Mouse (Mus musculus) heart, embryonic 10.5 days (tissue): ENCODE results near the gene Hdac8. TPM values are rescaled to one million over a fixed set of nuclear protein-coding genes. Genes with fewer than 3 reads are reported as not detected.

Experiments
- DNase-seq: peaks from one replicate; pipeline ENCODE4 v3.0.0-alpha.2; 2017; ENCODE audit warnings: low spot score
- H3K27ac ChIP-seq: fragments of 300-500 bp; sonication (generic); 2 replicates; pipeline ENCODE4 v1.5.1; 2016; ENCODE audit warnings: mild to moderate bottlenecking
- H3K27me3 ChIP-seq: fragments of 300-500 bp; sonication (generic); 2 replicates; pipeline ENCODE4 v1.6.1; 2016; ENCODE audit warnings: mild to moderate bottlenecking; ENCODE audit not compliant: poor library complexity, insufficient read depth, severe bottlenecking
- H3K36me3 ChIP-seq: fragments of 300-500 bp; sonication (generic); 2 replicates; pipeline ENCODE4 v1.6.1; 2016; ENCODE audit warnings: mild to moderate bottlenecking, moderate library complexity
- H3K4me1 ChIP-seq: fragments of 300-500 bp; sonication (generic); 2 replicates; pipeline ENCODE4 v1.6.1; 2016; ENCODE audit warnings: mild to moderate bottlenecking
- H3K4me3 ChIP-seq: fragments of 300-500 bp; sonication (generic); 2 replicates; pipeline ENCODE4 v1.5.1; 2016; ENCODE audit warnings: mild to moderate bottlenecking, moderate library complexity
- H3K9me3 ChIP-seq: fragments of 300-500 bp; sonication (generic); 2 replicates; pipeline ENCODE4 v1.6.1; 2016; ENCODE audit warnings: mild to moderate bottlenecking, moderate library complexity
- WGBS: fragments of 180-500 bp; shearing (Covaris S2); methylation state at CpG from one replicate; pipeline ENCODE4 v1.1.7; 2016; 5-methylcytosine and 5-hydroxymethylcytosine counted together
- microRNA-seq: library from miRNA; unstranded; fragments of <30 nt; microRNA quantifications from one replicate; pipeline ENCODE4, GENCODE M21; 2017
- polyA plus RNA-seq: library from polyadenylated mRNA; unstranded; fragments of >200 nt; fragmentation: Nextera tagmentation; extraction: Ambion mirVana; gene quantifications from 2 replicates; pipeline ENCODE4 v1.2.1, GENCODE M21; 2016

The Hdac8 gene
- polyA plus RNA-seq, 1 experiment from 2014 or later, result 6.2 TPM

DNA sequence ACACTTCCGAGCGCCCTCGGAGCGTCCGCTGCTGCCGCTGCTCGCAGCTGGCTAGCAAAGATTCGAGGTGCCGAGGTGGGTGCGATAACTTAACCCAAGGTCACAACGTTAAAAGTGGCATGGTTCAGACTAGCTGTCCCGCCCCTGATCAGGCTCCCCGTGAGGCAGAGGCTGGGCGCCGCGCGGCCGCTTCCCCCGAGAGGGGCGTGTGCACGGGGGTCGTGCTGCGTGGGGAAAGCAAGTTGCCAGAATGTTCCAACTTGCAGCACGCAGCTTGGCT is 254.3 kb downstream of the Hdac8 start:
- WGBS, result 16% methylated on average over 24 of the region's 24 CpGs
- no peaks in the 10 kb centered on the region for H3K4me1 ChIP-seq
- peak overlapping the region; percentile 85 for H3K27ac ChIP-seq
- peaks cover 72% of the 10 kb centered on the region for H3K27me3 ChIP-seq
- H3K9me3 ChIP-seq, result no peaks in the 10 kb centered on the region
- H3K36me3 ChIP-seq, result peaks cover 11% of the 10 kb centered on the region
- peak overlapping the region; percentile 71 for H3K4me3 ChIP-seq
- no peak for DNase-seq

GRCm38 (mm10) chrX:102250150-102250890 is 254.8 kb downstream of the Hdac8 start:
- Histone ChIP-seq H3K4me3 (peak overlapping the region; percentile 71), H3K36me3 (peaks cover 11% of the 10 kb centered on the region), H3K4me1 (no peaks in the 10 kb centered on the region), H3K27me3 (peaks cover 72% of the 10 kb centered on the region), H3K27ac (peak overlapping the region; percentile 85), H3K9me3 (no peaks in the 10 kb centered on the region)
- 11% methylated on average over 62 of the region's 68 CpGs for WGBS
- no peak for DNase-seq

- Histone ChIP-seq H3K36me3 (peaks cover 11% of the 10 kb centered on the region), H3K4me3 (no peak overlapping the region), H3K27me3 (peaks cover 34% of the 10 kb centered on the region), H3K27ac (no peak overlapping the region), H3K4me1 (no peaks in the 10 kb centered on the region), H3K9me3 (no peaks in the 10 kb centered on the region)
- no peak for DNase-seq
- 54% methylated on average over 2 of the region's 2 CpGs for WGBS
Observed at GRCm38 (mm10) chrX:102244334-102244733, 260.8 kb downstream of the Hdac8 start.

Small RNA genes within 50 kb of the gene (microRNA-seq; reads per million reads assigned to microRNA genes)
- not detected for gene Gm26318

Other genes starting within 250 kb of the Hdac8 start
- 9.8 and 11.6 TPM in 2 replicates for gene Phka1, start 138.9 kb upstream of the Hdac8 start, polyA plus RNA-seq
- not detected in 2 replicates for gene Gm3880, start 181.6 kb upstream of the Hdac8 start, polyA plus RNA-seq
- gene Gm9112, start 202.3 kb upstream of the Hdac8 start, polyA plus RNA-seq, result not detected in 2 replicates
- gene Dmrtc1b, start 202.5 kb upstream of the Hdac8 start, polyA plus RNA-seq, result not detected in 2 replicates